Mouse (Mus musculus) MEL (cell line): ENCODE data around the gene Prdx2. TPM values are rescaled to one million over a fixed set of nuclear protein-coding genes. Genes with fewer than 3 reads are reported as not detected.

Experiments used
- DNase-seq: peaks from one replicate; pipeline ENCODE4 v3.0.0; 2011; ENCODE audit warnings: low read depth, low spot score
- H3K27ac ChIP-seq: 2 replicates; pipeline ENCODE4 v1.5.1; 2012; ENCODE audit warnings: low read depth, mild to moderate bottlenecking, control low read depth, low read length, moderate library complexity; ENCODE audit not compliant: control insufficient read depth
- H3K27me3 ChIP-seq, 2 experiments: fragments of 150-350 bp in 1 of 2; sonication (generic) in 1 of 2; 2 replicates each; pipeline ENCODE4 v1.6.1; 2012; ENCODE audit warnings: low read length in 2 of 2, mild to moderate bottlenecking in 2 of 2, improper control_type of control experiment in 1 of 2, moderate library complexity in 1 of 2; ENCODE audit not compliant: insufficient read depth in 2 of 2, control insufficient read depth in 1 of 2
- H3K36me3 ChIP-seq, 2 experiments: 2 replicates each; pipeline ENCODE4 v1.6.1; 2012 to 2014; ENCODE audit warnings: low read length in 2 of 2, improper control_type of control experiment in 1 of 2, inconsistent platforms in 1 of 2, mild to moderate bottlenecking in 1 of 2; ENCODE audit not compliant: insufficient read depth in 2 of 2, control insufficient read depth in 1 of 2
- H3K4me1 ChIP-seq, 2 experiments: fragments of 150-350 bp in 1 of 2; sonication (generic) in 1 of 2; 2 replicates each; pipeline ENCODE4 v1.6.1; 2012; ENCODE audit warnings: low read length in 2 of 2, improper control_type of control experiment in 1 of 2, mild to moderate bottlenecking in 1 of 2; ENCODE audit not compliant: insufficient read depth in 2 of 2, control insufficient read depth in 1 of 2
- H3K4me3 ChIP-seq, 2 experiments: fragments of 150-350 bp in 1 of 2; sonication (generic) in 1 of 2; 2 replicates each; pipeline ENCODE4 v1.5.1; 2012; ENCODE audit warnings: low read depth in 2 of 2, low read length in 2 of 2, mild to moderate bottlenecking in 2 of 2, moderate library complexity in 2 of 2, control low read depth in 1 of 2, improper control_type of control experiment in 1 of 2; ENCODE audit not compliant: control insufficient read depth in 1 of 2, insufficient read depth in 1 of 2
- H3K79me2 ChIP-seq: 2 replicates; pipeline ENCODE4 v1.6.1; 2012; ENCODE audit warnings: mild to moderate bottlenecking, low read length, moderate library complexity; ENCODE audit not compliant: control insufficient read depth, poor library complexity, insufficient read depth
- H3K9ac ChIP-seq: 2 replicates; pipeline ENCODE4 v1.6.1; 2012; ENCODE audit warnings: low read depth, mild to moderate bottlenecking, control low read depth, low read length, moderate library complexity; ENCODE audit not compliant: control insufficient read depth, poor library complexity, severe bottlenecking
- H3K9me3 ChIP-seq: fragments of 150-350 bp; sonication (generic); replicated peaks from 2 replicates; pipeline ENCODE4 v1.6.1; 2012; ENCODE audit warnings: mild to moderate bottlenecking, low read length, improper control_type of control experiment, moderate library complexity; ENCODE audit not compliant: insufficient read depth
- BHLHE40 ChIP-seq: IDR thresholded peaks from 2 replicates; pipeline ENCODE4 v1.6.1; 2012; ENCODE audit warnings: low read depth, mild to moderate bottlenecking, inconsistent platforms, low read length, improper control_type of control experiment, borderline replicate concordance
- CHD1 ChIP-seq: IDR thresholded peaks from 2 replicates; pipeline ENCODE4 v1.6.1; 2012; ENCODE audit warnings: low read depth, mild to moderate bottlenecking, inconsistent platforms, low read length, improper control_type of control experiment
- CTCF ChIP-seq, 3 experiments: IDR thresholded peaks in 2 of 3; conservative IDR thresholded peaks in 1 of 3; 2 replicates each; pipeline ENCODE4 v1.5.1; 2011 to 2012; ENCODE audit warnings: low read length in 3 of 3, low read depth in 2 of 3, mild to moderate bottlenecking in 2 of 3, improper control_type of control experiment in 1 of 3, inconsistent platforms in 1 of 3, mixed read lengths in 1 of 3, moderate library complexity in 1 of 3; ENCODE audit not compliant: control insufficient read depth in 1 of 3, insufficient read depth in 1 of 3, poor library complexity in 1 of 3, severe bottlenecking in 1 of 3
- E2F4 ChIP-seq: IDR thresholded peaks from 2 replicates; pipeline ENCODE4 v1.6.1; 2011; ENCODE audit warnings: low read depth, low read length, improper control_type of control experiment, borderline replicate concordance
- ELF1 ChIP-seq: IDR thresholded peaks from 2 replicates; pipeline ENCODE4 v1.6.1; 2014; ENCODE audit warnings: low read depth, mild to moderate bottlenecking, inconsistent platforms, low read length, improper control_type of control experiment, moderate library complexity
- EP300 ChIP-seq, 2 experiments: IDR thresholded peaks; 2 replicates each; pipeline ENCODE4 v1.6.1; 2011; ENCODE audit warnings: improper control_type of control experiment in 2 of 2, low read length in 2 of 2, low read depth in 1 of 2, mild to moderate bottlenecking in 1 of 2
- GABPA ChIP-seq: IDR thresholded peaks from 2 replicates; pipeline ENCODE4 v1.6.1; 2012; ENCODE audit warnings: low read depth, mild to moderate bottlenecking, inconsistent platforms, low read length, improper control_type of control experiment, moderate library complexity
- HCFC1 ChIP-seq: IDR thresholded peaks from 2 replicates; pipeline ENCODE4 v1.6.1; 2012; ENCODE audit warnings: low read depth, mild to moderate bottlenecking, inconsistent platforms, low read length, improper control_type of control experiment, moderate library complexity
- JUND ChIP-seq: IDR thresholded peaks from 2 replicates; pipeline ENCODE4 v1.6.1; 2011; ENCODE audit warnings: low read depth, mild to moderate bottlenecking, improper control_type of control experiment, low read length
- MAX ChIP-seq: IDR thresholded peaks from 2 replicates; pipeline ENCODE4 v1.6.1; 2011; ENCODE audit warnings: low read length, improper control_type of control experiment
- MAZ ChIP-seq: IDR thresholded peaks from 2 replicates; pipeline ENCODE4 v1.6.1; 2012; ENCODE audit warnings: low read depth, mild to moderate bottlenecking, inconsistent platforms, low read length, improper control_type of control experiment
- MEF2A ChIP-seq: IDR thresholded peaks from 2 replicates; pipeline ENCODE4 v1.6.1; 2014; ENCODE audit warnings: low read depth, mild to moderate bottlenecking, inconsistent platforms, low read length, improper control_type of control experiment; ENCODE audit not compliant: poor library complexity, insufficient replicate concordance, severe bottlenecking; ENCODE audit errors: extremely low read depth
- MYB ChIP-seq: IDR thresholded peaks from 2 replicates; pipeline ENCODE4 v1.6.1; 2011; ENCODE audit warnings: mild to moderate bottlenecking, low read depth, low read length, improper control_type of control experiment
- MYC ChIP-seq: IDR thresholded peaks from 2 replicates; pipeline ENCODE4 v1.6.1; 2011; ENCODE audit warnings: low read depth, mild to moderate bottlenecking, low read length, improper control_type of control experiment, moderate library complexity
- NELFE ChIP-seq: IDR thresholded peaks from 2 replicates; pipeline ENCODE4 v1.6.1; 2011; ENCODE audit warnings: low read depth, low read length, improper control_type of control experiment
- POLR2A ChIP-seq, 2 experiments: IDR thresholded peaks; 2 replicates each; pipeline ENCODE4 v1.6.1; 2011 to 2012; ENCODE audit warnings: low read length in 2 of 2, mild to moderate bottlenecking in 2 of 2, control low read depth in 1 of 2, improper control_type of control experiment in 1 of 2, low read depth in 1 of 2, moderate library complexity in 1 of 2; ENCODE audit not compliant: control insufficient read depth in 1 of 2, insufficient read depth in 1 of 2, poor library complexity in 1 of 2
- POLR2AphosphoS2 ChIP-seq: IDR thresholded peaks from 2 replicates; pipeline ENCODE4 v1.6.1; 2011; ENCODE audit warnings: low read length, improper control_type of control experiment
- POLR2AphosphoS5 ChIP-seq: IDR thresholded peaks from 2 replicates; pipeline ENCODE4 v1.6.1; 2012; ENCODE audit warnings: low read depth, borderline replicate concordance, mild to moderate bottlenecking, inconsistent platforms, low read length, moderate library complexity, mixed read lengths
- RAD21 ChIP-seq: IDR thresholded peaks from 2 replicates; pipeline ENCODE4 v1.6.1; 2011; ENCODE audit warnings: mild to moderate bottlenecking, low read depth, low read length, improper control_type of control experiment
- TAL1 ChIP-seq: IDR thresholded peaks from 2 replicates; pipeline ENCODE4 v1.6.1; 2012; ENCODE audit warnings: mild to moderate bottlenecking, inconsistent platforms, low read length, moderate library complexity, mixed read lengths
- TBP ChIP-seq: IDR thresholded peaks from 2 replicates; pipeline ENCODE4 v1.8.0; 2011; ENCODE audit warnings: low read depth, low read length, improper control_type of control experiment
- TCF12 ChIP-seq: IDR thresholded peaks from 2 replicates; pipeline ENCODE4 v1.6.1; 2014; ENCODE audit warnings: low read depth, mild to moderate bottlenecking, inconsistent platforms, low read length, improper control_type of control experiment, moderate library complexity
- UBTF ChIP-seq: IDR thresholded peaks from 2 replicates; pipeline ENCODE4 v1.6.1; 2012; ENCODE audit warnings: low read depth, mild to moderate bottlenecking, inconsistent platforms, low read length, improper control_type of control experiment, moderate library complexity, borderline replicate concordance; ENCODE audit not compliant: insufficient read depth
- ZMIZ1 ChIP-seq: IDR thresholded peaks from 2 replicates; pipeline ENCODE4 v1.6.1; 2012; ENCODE audit warnings: low read depth, mild to moderate bottlenecking, inconsistent platforms, low read length, improper control_type of control experiment, moderate library complexity
- ZNF384 ChIP-seq: IDR thresholded peaks from 2 replicates; pipeline ENCODE4 v1.6.1; 2012; ENCODE audit warnings: low read depth, mild to moderate bottlenecking, inconsistent platforms, low read length, improper control_type of control experiment
- polyA plus RNA-seq, 2 experiments: library from polyadenylated mRNA; stranded (reverse) in 1 of 2; unstranded in 1 of 2; fragments of >175 nt in 1 of 2; fragments of >200 nt in 1 of 2; gene quantifications; 2 replicates each; pipeline versions ENCODE4 v1.2.1 to v1.2.4; 2012; ENCODE audit warnings: low replicate concordance in 2 of 2, low read depth in 1 of 2; ENCODE audit not compliant: insufficient read length in 2 of 2, insufficient read depth in 1 of 2, missing spikeins in 1 of 2
- total RNA-seq: library from RNA; depleted of rRNA; stranded (reverse); fragments of 300-350 nt; gene quantifications from 2 replicates; pipeline ENCODE4 v1.2.3, GENCODE M21; 2012

Gene Prdx2
- total and polyA plus RNA-seq, 3 experiments: 643 to 773 (median 679) TPM

GRCm38 (mm10) chr8:85014431-85014830, 45.0 kb downstream of the Prdx2 start, which contains the start of gene Best2:
Gene Best2, minus strand, starts transcription at chr8:85014531.
- no peak for DNase-seq
- Histone ChIP-seq H3K79me2 (no peaks in the 10 kb centered on the region), H3K9ac (no peak within 1 kb of the TSS), H3K27ac (no peak within 1 kb of the TSS), H3K27me3 (no peaks in the 10 kb centered on the region), H3K4me1 (no peaks in the 10 kb centered on the region), H3K4me3 (no peak within 1 kb of the TSS), H3K9me3 (no peaks in the 10 kb centered on the region), H3K36me3 (no peaks in the 10 kb centered on the region)
- TF ChIP-seq MAX: no peak
- no peak for TF ChIP-seq MYB
- no peak for TF ChIP-seq GABPA
- TF ChIP-seq POLR2AphosphoS2: no peak
- TF ChIP-seq MEF2A: no peak
- TF ChIP-seq HCFC1: no peak
- no peak for TF ChIP-seq ZMIZ1
- no peak for TF ChIP-seq TBP

- H3K27me3 ChIP-seq: no peaks in the 10 kb centered on the region
- H3K9ac ChIP-seq: no peak overlapping the region
- no peak for DNase-seq
- no peak overlapping the region for H3K27ac ChIP-seq
- H3K36me3 ChIP-seq: no peaks in the 10 kb centered on the region
- no peaks in the 10 kb centered on the region for H3K4me1 ChIP-seq
- TF ChIP-seq RAD21: no peak
- no peaks in the 10 kb centered on the region for H3K9me3 ChIP-seq
- no peak overlapping the region for H3K4me3 ChIP-seq
- H3K79me2 ChIP-seq: no peaks in the 10 kb centered on the region
Observed at GRCm38 (mm10) chr8:85016724-85017123, 47.3 kb downstream of the Prdx2 start.

GRCm38 (mm10) chr8:85017209-85017608, 47.8 kb downstream of the Prdx2 start:
- no peak overlapping the region for H3K27ac ChIP-seq
- no peaks in the 10 kb centered on the region for H3K4me1 ChIP-seq
- no peak for DNase-seq
- no peak for TF ChIP-seq ZNF384
- no peak for TF ChIP-seq NELFE
- TF ChIP-seq POLR2AphosphoS2: no peak
- TF ChIP-seq TCF12: no peak
- no peak for TF ChIP-seq EP300 (IDR thresholded peaks at IDR 0.05; ENCODE audit: low read depth in 1 of 2, low read length in 2 of 2)
- TF ChIP-seq MAZ: no peak
- TF ChIP-seq POLR2AphosphoS5: no peak
- no peak for TF ChIP-seq MAX
- TF ChIP-seq MYC: no peak
- TF ChIP-seq CTCF (IDR thresholded peaks at IDR 0.05 in 2 of 3, conservative IDR thresholded peaks at IDR 0.05 in 1 of 3; ENCODE audit: control insufficient read depth in 1 of 3, insufficient read depth in 1 of 3, low read depth in 2 of 3, low read length in 3 of 3, poor library complexity in 1 of 3, severe bottlenecking in 1 of 3): no peak
- TF ChIP-seq POLR2A (IDR thresholded peaks at IDR 0.05; ENCODE audit: control insufficient read depth in 1 of 2, insufficient read depth in 1 of 2, low read depth in 1 of 2, low read length in 2 of 2, poor library complexity in 1 of 2): no peak
- no peak for TF ChIP-seq TAL1
- TF ChIP-seq UBTF: no peak
- no peak for TF ChIP-seq MEF2A
- TF ChIP-seq E2F4: no peak
- no peak for TF ChIP-seq BHLHE40
- no peak for TF ChIP-seq TBP
- no peak for TF ChIP-seq CHD1
- TF ChIP-seq ELF1: no peak
- no peak for TF ChIP-seq JUND
- TF ChIP-seq, all 39 proteins: peak for 0
- Histone ChIP-seq H3K79me2 (peaks cover 2% of the 10 kb centered on the region; the same call in 1 of the 2 replicates), H3K9me3 (no peaks in the 10 kb centered on the region), H3K36me3 (no peaks in the 10 kb centered on the region), H3K27me3 (no peaks in the 10 kb centered on the region), H3K9ac (no peak overlapping the region), H3K4me3 (no peak overlapping the region)
